Mouse (Mus musculus) stomach, embryonic 14.5 days (tissue): ENCODE measurements around the gene Tle3. TPM values are rescaled to one million over a fixed set of nuclear protein-coding genes. Genes with fewer than 3 reads are reported as not detected.

Experiments used
- ATAC-seq: fragments of 200-750 bp; cut with Nextera tagmentation; 2 replicates; pipeline ENCODE4 v1.8.0; 2017; ENCODE audit warnings: low read depth, moderate TSS enrichment; ENCODE audit not compliant: insufficient number of reproducible peaks, insufficient read depth, low FRiP score
- H3K27ac ChIP-seq: fragments of 300-500 bp; sonication (generic); 2 replicates; pipeline ENCODE4 v1.5.1; 2014; ENCODE audit warnings: mild to moderate bottlenecking, low read length, moderate library complexity, mixed read lengths
- H3K27me3 ChIP-seq: fragments of 300-500 bp; sonication (generic); 2 replicates; pipeline ENCODE4 v1.6.1; 2014; ENCODE audit warnings: low read length, control low read depth, mixed read lengths; ENCODE audit not compliant: control insufficient read depth, insufficient read depth
- H3K36me3 ChIP-seq: fragments of 300-500 bp; sonication (generic); 2 replicates; pipeline ENCODE4 v1.6.1; 2014; ENCODE audit warnings: mild to moderate bottlenecking, control low read depth, low read length, moderate library complexity, mixed read lengths; ENCODE audit not compliant: control insufficient read depth, insufficient read depth
- H3K4me1 ChIP-seq: fragments of 300-500 bp; sonication (generic); 2 replicates; pipeline ENCODE4 v1.6.1; 2014; ENCODE audit warnings: low read length, control low read depth, mixed read lengths; ENCODE audit not compliant: control insufficient read depth, insufficient read depth
- H3K4me2 ChIP-seq: fragments of 300-500 bp; sonication (generic); replicated peaks from 2 replicates; pipeline ENCODE4 v1.6.1; 2014; ENCODE audit warnings: low read depth, low read length, control low read depth
- H3K4me3 ChIP-seq: fragments of 300-500 bp; sonication (generic); 2 replicates; pipeline ENCODE4 v1.5.1; 2014; ENCODE audit warnings: low read depth, low read length, control low read depth
- H3K9ac ChIP-seq: fragments of 300-500 bp; sonication (generic); replicated peaks from 2 replicates; pipeline ENCODE4 v1.6.1; 2014; ENCODE audit warnings: low read depth, mild to moderate bottlenecking, control low read depth, low read length, moderate library complexity, mixed read lengths
- H3K9me3 ChIP-seq: fragments of 300-500 bp; sonication (generic); 2 replicates; pipeline ENCODE4 v1.6.1; 2016; ENCODE audit warnings: low read depth, low read length, control low read depth; ENCODE audit not compliant: control insufficient read depth
- WGBS: fragments of 180-500 bp; shearing (Covaris S2); extraction: QIAGEN DNeasy Blood & Tissue Kit; methylation state at CpG from one replicate; pipeline ENCODE4 v1.1.7; 2014; 5-methylcytosine and 5-hydroxymethylcytosine counted together
- polyA plus RNA-seq: library from polyadenylated mRNA; unstranded; fragments of >200 nt; fragmentation: Nextera tagmentation; extraction: Ambion mirVana; gene quantifications from 2 replicates; pipeline ENCODE4 v1.2.1, GENCODE M21; 2014

Gene Tle3
- polyA plus RNA-seq, result 31.9 and 32.3 TPM in 2 replicates

DNA sequence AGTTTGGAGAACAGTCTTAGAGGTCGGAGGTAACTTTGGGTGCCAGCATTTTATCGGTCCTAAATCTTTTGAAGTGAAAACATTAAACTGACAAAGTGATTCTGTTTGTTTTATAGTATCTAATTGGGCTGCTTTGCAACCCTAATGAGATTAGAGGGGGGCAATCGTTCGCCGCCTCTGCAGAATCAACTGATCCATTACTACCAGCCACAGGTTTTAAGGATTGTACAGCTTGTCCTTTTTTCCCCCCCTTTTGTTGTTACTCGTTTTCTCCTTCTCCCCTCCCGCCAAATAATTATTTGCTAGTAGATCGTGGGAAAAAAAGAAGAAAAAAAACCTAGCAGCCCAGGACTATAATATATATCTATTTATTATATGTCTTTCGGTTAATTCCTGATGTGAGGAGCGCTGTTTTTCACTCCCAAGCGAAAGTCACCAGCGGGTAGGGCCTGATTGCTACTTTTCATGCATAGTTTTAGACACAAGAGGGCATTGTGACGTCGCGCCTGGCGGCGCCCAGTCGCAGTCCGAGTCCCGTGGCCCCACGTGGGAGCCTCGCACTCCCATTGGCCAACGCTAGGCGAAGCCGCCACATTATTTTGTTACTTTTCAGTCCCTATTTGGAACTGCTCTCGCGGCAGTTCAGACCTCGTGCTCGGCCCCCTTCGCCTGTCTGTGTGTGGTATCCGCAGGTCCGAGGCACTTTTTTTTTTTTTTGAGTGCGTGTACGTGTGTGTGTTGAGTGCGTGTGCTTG is at the start of gene Tle3:
Tle3 (plus strand) TSS at position 612 of the 755 bp plus-strand sequence.
- Histone ChIP-seq H3K4me3 (peak within 1 kb of the TSS; percentile 98), H3K9me3 (no peaks in the 10 kb centered on the region), H3K4me1 (peaks cover 52% of the 10 kb centered on the region), H3K27me3 (no peaks in the 10 kb centered on the region), H3K9ac (peak within 1 kb of the TSS; percentile 98), H3K4me2 (peak within 1 kb of the TSS; percentile 98), H3K27ac (peak within 1 kb of the TSS; percentile 98), H3K36me3 (peaks cover 5% of the 10 kb centered on the region; the same call in 1 of the 2 replicates)
- peak; percentile 70 for ATAC-seq
- WGBS, result 1% methylated on average over 32 of the region's 35 CpGs

GRCm38 (mm10) chr9:61323221-61323620 is 48.9 kb upstream of the Tle3 start:
- ATAC-seq, result no peak
- Histone ChIP-seq H3K9ac (no peak overlapping the region), H3K4me3 (no peak overlapping the region), H3K4me1 (peaks cover 10% of the 10 kb centered on the region), H3K9me3 (no peaks in the 10 kb centered on the region), H3K27me3 (no peaks in the 10 kb centered on the region; the same call in 1 of the 2 replicates), H3K4me2 (no peak overlapping the region), H3K36me3 (no peaks in the 10 kb centered on the region), H3K27ac (no peak overlapping the region)
- 55% methylated on average over 5 of the region's 5 CpGs for WGBS

DNA sequence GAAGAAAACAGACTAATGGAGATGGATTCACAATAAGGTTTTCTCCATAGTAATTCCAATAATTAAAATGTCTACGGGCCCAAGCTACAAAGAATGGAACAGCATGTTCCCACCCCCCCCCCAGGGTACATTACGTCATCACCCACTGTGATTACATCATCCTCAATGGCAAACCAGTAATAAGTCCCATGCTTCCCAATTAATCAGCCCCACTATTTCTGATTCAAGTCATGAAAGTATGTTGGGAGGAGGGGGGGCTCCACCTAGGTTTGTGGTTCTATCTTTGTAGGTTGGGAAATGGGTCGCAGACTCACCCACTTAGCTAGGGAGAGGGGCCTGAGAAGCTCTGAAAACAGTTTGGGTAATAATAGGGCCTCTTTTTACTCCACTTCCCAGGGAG is 48.3 kb upstream of the Tle3 start:
- Histone ChIP-seq H3K9ac (no peak overlapping the region), H3K4me2 (no peak overlapping the region), H3K27me3 (no peaks in the 10 kb centered on the region; the same call in 1 of the 2 replicates), H3K36me3 (no peaks in the 10 kb centered on the region), H3K9me3 (no peaks in the 10 kb centered on the region), H3K4me1 (peaks cover 10% of the 10 kb centered on the region), H3K4me3 (no peak overlapping the region), H3K27ac (no peak overlapping the region)
- ATAC-seq, result no peak
- WGBS, result 76% methylated on average over 3 of the region's 3 CpGs

DNA sequence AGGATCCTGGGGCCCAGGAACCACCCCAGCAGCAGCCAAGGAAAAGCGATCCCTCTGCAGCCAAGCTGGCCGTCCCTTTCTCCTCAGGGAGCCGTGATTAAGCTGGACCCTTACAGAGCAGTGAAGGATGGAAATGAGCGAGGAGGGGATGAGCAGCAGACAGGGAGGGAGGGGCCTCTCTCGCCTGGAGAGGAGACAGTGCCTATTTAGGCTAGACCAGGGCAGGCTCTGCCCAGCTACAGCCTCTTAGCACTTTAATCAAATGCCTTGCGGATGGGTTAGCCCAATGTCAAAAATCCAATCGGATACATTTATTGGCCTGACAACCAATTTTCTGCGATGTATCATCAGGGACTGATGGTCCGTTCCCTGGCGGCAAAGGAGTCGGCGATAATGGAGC is 47.8 kb upstream of the Tle3 start:
- Histone ChIP-seq H3K4me1 (peaks cover 10% of the 10 kb centered on the region), H3K36me3 (no peaks in the 10 kb centered on the region), H3K9me3 (no peaks in the 10 kb centered on the region), H3K9ac (no peak overlapping the region), H3K27ac (no peak overlapping the region), H3K4me3 (no peak overlapping the region), H3K4me2 (no peak overlapping the region), H3K27me3 (no peaks in the 10 kb centered on the region; the same call in 1 of the 2 replicates)
- no peak for ATAC-seq
- 39% methylated on average over 12 of the region's 12 CpGs for WGBS

GRCm38 (mm10) chr9:61325012-61325411 is 47.2 kb upstream of the Tle3 start:
- Histone ChIP-seq H3K4me3 (no peak overlapping the region), H3K36me3 (no peaks in the 10 kb centered on the region), H3K9me3 (no peaks in the 10 kb centered on the region), H3K9ac (no peak overlapping the region), H3K27me3 (no peaks in the 10 kb centered on the region; the same call in 1 of the 2 replicates), H3K4me1 (peaks cover 10% of the 10 kb centered on the region), H3K4me2 (no peak overlapping the region), H3K27ac (no peak overlapping the region)
- no peak for ATAC-seq
- WGBS, result 50% methylated on average over 2 of the region's 2 CpGs

DNA sequence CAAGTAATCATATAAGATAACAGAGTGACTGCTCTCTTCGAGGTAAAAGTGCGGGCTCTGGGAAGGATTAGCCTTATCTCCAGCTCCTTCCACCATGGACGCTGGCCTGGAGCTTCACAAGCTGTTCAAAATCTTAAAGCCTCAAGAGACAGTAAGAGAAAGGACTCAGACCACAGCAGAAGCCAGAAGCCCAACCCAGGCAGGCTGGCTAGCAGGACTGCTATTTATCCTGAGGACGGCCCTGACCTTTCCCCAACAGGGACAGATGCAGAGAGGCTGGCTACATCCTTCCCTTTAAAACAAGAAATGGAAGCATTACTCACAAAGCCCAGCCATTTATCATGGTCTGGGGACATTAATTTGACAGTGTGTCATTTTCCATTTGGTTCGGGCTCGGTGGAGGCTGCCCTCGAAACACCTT is 46.2 kb upstream of the Tle3 start:
- H3K27me3 ChIP-seq, result no peaks in the 10 kb centered on the region; the same call in 1 of the 2 replicates
- ATAC-seq, result 0 out of 2 replicates have a peak, but pooled peaks have one; percentile 11
- no peak overlapping the region for H3K4me2 ChIP-seq
- no peak overlapping the region for H3K27ac ChIP-seq
- WGBS, result 14% methylated on average over 7 of the region's 7 CpGs
- peaks cover 10% of the 10 kb centered on the region for H3K4me1 ChIP-seq
- no peaks in the 10 kb centered on the region for H3K36me3 ChIP-seq
- H3K9me3 ChIP-seq, result no peaks in the 10 kb centered on the region
- H3K4me3 ChIP-seq, result no peak overlapping the region
- no peak overlapping the region for H3K9ac ChIP-seq

- no peak overlapping the region for H3K4me2 ChIP-seq
- peaks cover 10% of the 10 kb centered on the region for H3K4me1 ChIP-seq
- no peak overlapping the region for H3K27ac ChIP-seq
- H3K27me3 ChIP-seq, result no peaks in the 10 kb centered on the region; the same call in 1 of the 2 replicates
- 70% methylated on average over 8 of the region's 8 CpGs for WGBS
- no peaks in the 10 kb centered on the region for H3K36me3 ChIP-seq
- H3K9me3 ChIP-seq, result no peaks in the 10 kb centered on the region
- H3K9ac ChIP-seq, result no peak overlapping the region
- H3K4me3 ChIP-seq, result no peak overlapping the region
- ATAC-seq, result no peak
Measured at GRCm38 (mm10) chr9:61326922-61327321, 45.2 kb upstream of the Tle3 start.

- Histone ChIP-seq H3K27me3 (no peaks in the 10 kb centered on the region; the same call in 1 of the 2 replicates), H3K4me2 (no peak overlapping the region), H3K9ac (no peak overlapping the region), H3K4me1 (peaks cover 10% of the 10 kb centered on the region), H3K36me3 (no peaks in the 10 kb centered on the region), H3K4me3 (no peak overlapping the region), H3K27ac (no peak overlapping the region), H3K9me3 (no peaks in the 10 kb centered on the region)
- no peak for ATAC-seq
- WGBS, result 87% methylated on average over 5 of the region's 5 CpGs
Measured at GRCm38 (mm10) chr9:61328173-61328572, 44.0 kb upstream of the Tle3 start.
